Mouse (Mus musculus) B cell, adult 2 months (primary cell): ENCODE results near the gene Ptov1.

ENCODE experiments used
- DNase-seq, 2 experiments: peaks; one replicate each; pipeline ENCODE4 v3.0.0; 2022

The Ptov1 gene

GRCm38 (mm10) chr7:44839171-44839490, 30.5 kb downstream of the Ptov1 start:
- DNase-seq: no peak

DNA sequence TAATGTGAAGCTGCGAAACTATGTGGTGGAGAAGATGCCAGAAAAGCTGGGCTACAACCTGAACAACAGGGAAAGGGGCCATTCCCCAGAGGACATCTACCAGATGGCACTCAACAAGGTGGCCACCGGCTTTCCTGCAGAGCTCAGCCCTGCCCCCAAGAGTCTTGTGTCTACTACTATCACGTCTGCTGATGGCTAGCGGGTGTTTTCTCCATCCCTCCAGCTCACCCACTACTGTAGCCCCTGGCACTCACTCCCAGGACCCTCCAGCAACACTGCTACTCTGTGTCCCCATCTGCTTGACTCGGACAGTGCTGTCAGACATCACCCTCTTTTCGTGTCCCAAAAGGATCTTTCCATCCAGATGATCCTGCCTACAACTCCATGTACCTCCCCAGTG, 31.5 kb downstream of the Ptov1 start:
- no peak for DNase-seq

GRCm38 (mm10) chr7:44836423-44837053, 33.0 kb downstream of the Ptov1 start:
- DNase-seq: peak in 1 of 2 experiments; percentile 37

DNA sequence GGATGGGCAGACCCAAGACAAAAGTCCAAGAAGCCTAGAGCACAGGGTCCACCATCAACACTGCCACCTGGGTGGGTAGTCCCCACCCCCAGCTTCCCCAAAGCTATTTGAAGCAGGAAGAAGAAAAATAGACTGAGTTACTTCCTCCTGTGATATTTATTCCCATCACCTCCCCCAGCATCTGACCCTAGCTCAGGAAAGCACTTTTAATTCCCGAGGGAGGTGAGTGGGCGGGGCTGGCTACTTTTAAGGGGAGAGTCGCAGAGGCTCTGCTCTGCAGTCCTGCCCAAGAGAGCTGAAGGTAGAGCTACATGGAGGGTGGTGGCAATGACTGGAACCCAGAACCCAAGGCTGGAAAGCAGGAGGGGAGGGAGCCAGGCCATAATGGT, 33.6 kb downstream of the Ptov1 start:
- DNase-seq: peak; percentile 74 to 78

GRCm38 (mm10) chr7:44835373-44836015, 34.1 kb downstream of the Ptov1 start:
- peak; percentile 47 to 55 for DNase-seq

DNA sequence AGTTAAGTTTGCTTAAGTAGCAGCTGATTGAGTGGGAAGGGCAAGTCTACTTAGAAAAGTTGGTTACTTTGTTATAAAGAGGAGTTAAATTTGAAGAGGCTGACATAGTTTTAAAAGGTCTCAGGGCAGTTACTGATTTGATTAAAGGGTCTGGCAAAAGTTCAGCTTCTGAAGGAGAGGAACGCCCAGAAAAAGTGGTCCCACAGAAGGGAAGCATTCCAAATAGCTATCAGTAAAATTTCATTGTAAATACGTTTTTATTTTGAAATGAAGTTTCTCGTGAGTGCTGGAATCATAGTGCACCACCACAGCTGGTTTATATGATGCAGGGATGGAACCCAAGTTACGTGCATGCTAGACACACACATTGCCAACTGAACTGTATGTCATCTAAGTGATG, 36.8 kb downstream of the Ptov1 start:
- no peak for DNase-seq

GRCm38 (mm10) chr7:44828706-44829105, 40.9 kb downstream of the Ptov1 start:
- DNase-seq: no peak

GRCm38 (mm10) chr7:44826771-44827170, 42.8 kb downstream of the Ptov1 start:
- DNase-seq: no peak

DNA sequence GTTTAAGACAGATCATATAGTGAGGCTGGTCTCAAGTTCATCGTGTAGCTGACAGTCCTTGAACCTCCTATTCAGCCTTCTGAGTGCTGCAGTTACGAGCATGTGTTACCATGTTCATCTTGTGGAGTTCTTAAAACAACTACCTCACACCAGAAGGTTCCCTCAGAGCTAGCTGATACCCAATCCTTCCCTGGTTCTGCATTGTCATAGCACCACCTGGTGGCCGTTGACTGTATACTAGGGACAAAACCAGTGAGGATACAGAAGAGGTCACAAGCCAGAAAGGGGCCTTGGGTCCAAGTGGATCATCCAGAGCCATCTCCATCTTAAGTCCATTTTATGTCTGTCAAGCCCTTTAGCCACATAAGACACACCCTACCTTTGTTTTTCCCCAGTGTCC, 44.7 kb downstream of the Ptov1 start:
- peak; percentile 87 to 89 for DNase-seq

GRCm38 (mm10) chr7:44823409-44823808, 46.2 kb downstream of the Ptov1 start:
- peak; percentile 43 to 45 for DNase-seq

GRCm38 (mm10) chr7:44821666-44822448, 47.7 kb downstream of the Ptov1 start:
- DNase-seq: no peak

DNA sequence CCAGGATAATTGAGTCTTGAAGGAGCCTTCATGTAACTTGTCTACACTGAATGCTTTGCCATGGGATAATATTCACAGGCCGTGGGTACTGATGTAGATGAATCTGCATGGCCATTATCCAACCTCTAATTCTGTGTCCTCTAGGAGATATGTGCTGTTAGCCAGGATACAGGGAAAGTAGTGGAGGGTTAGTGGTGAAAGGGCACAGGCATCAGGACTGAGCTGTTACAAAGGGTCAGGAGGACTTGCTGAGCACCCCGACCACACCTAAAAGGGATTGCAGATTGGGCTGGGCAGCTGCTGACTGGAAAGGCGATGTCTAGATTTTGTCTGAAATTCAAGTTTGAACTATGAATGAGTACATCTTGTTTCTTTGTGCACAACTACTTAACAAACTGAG, 49.1 kb downstream of the Ptov1 start:
- no peak for DNase-seq

DNA sequence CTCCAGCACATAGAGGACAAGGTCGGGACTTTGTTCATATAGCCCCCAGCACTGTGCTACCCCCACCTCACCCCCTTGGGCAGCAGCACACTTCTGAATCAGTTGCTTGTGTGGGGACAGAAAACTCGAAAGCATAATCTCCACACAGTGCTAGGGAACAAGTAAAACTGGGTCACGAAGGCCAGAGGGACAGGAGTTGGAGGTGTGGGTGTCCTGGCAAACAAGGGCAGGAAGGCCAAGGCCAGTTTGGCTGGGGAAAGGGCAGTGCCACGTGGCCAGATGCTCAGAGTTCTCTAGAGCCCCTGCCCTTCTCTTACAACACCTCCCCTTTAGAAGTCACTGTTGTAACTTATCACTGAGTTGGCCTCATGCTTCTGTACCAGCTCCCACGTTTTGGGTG, 49.7 kb downstream of the Ptov1 start:
- no peak for DNase-seq

DNA sequence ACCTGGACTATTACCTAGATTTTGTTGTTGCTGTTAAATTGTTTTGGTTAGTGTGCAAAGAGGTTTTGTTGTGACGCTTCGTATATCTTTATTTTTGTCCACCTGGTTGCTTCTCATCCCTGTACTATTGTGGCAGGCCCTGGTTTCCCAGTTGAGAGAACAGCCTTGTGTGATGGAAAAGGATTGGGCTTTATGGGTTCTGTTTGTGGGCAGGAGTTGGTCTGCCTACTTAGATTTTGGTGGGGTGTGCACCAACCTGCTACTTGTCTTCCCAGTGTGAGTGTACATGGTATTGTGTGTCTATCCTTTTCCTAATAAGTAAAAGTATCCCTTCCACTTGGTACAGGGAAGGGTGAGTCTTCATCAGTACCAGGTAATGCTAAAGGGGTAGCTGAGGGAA, 50.2 kb downstream of the Ptov1 start:
- DNase-seq: no peak

- DNase-seq: no peak
These were observed 50.8 kb downstream of the Ptov1 start for GRCm38 (mm10) chr7:44818751-44819235.

DNA sequence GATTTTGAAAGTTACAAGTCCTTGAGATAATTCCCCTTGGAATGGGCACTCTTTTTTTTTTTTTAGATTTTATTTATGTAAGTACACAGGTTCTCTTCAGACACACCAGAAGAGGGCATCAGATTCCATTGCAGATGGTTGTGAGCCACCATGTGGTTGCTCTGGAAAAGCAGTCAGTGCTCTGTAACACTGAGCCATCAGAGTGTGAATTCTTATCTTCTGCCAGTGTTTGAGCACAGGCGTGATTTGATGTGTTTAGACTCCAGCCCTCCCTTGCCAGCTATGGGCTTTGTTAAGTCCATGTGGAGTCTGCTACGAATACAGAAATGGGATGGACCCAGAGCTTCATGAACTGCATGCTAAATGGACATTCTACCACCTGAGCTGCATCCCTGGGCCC, 51.4 kb downstream of the Ptov1 start:
- DNase-seq: no peak

GRCm38 (mm10) chr7:44817441-44817840, 52.1 kb downstream of the Ptov1 start:
- no peak for DNase-seq

DNA sequence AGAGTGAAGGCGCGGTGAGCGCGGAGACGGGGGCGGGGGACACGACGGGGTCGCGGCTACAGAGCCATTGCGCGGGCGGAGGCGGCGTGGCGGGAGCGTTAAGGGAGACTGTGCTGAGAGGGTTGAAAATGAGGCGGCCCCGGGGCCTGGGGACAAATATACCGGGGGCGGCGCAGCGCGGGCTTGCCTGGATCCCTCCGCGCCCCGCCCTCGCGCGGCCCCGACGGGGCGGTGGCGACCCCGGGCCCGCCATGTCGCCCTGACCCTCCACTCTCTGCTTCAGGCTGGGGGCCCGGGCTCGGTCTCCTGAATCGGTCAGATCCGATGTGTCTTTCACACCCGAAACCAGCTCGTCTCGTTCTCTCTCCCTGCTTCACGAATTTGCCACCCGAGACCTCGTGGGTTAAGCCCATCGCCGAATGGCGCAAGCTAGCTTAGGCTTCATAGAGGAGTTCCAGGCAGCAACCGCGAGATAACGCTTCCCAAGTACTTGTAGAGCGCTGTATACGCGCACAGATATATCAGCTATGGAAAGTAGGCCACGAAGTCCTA, 53.0 kb downstream of the Ptov1 start, which contains the start of gene Atf5:
Gene Atf5, minus strand, starts transcription at position 189 of the 552 bp plus-strand sequence.
- DNase-seq: no peak

DNA sequence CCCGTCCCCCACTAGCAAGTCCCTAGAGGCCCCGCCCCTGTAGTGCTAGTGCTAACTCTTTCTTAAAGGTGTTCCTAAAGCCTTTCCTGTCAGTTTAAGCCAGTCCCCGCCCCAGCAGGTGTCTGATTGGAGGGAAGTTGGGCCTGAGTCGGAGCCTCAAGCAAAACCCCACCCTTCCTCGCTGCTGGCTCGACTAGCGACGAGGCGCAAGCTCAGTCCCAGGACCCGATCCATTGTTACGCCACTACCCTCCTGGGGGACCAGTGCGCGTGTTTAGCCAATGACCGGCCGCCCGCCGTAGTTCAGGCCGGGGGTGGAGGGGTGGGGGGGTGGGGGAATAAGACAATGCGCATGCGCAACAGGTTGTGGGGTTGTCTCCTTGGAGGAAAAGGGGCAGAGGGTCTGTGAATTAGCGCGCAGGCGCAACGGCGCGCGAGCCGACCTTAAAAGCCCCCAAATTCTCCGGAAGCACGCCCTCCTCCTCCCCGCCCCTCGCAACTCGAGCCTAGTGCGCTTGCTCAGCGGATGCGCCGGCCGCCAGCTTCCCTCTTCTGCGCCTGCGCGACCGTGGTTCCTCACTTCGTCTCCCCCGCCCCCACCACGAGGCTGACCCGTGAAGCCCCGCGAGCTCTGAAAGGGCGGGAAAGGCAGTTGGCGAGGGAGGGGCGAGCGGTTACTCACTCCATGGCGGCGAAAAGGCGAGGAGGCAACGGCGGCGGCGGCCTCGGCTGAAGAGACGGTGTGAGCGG, 53.7 kb downstream of the Ptov1 start, which contains the start of the genes Nup62 and Il4i1:
Gene Nup62, plus strand, starts transcription at position 368 of the 749 bp plus-strand sequence.
Gene Il4i1, plus strand, starts transcription at position 667 of the 749 bp plus-strand sequence.
- peak; percentile 99 for DNase-seq

- peak in 1 of 2 experiments; percentile 10 for DNase-seq
These were observed 54.5 kb downstream of the Ptov1 start for GRCm38 (mm10) chr7:44814952-44815553.

DNA sequence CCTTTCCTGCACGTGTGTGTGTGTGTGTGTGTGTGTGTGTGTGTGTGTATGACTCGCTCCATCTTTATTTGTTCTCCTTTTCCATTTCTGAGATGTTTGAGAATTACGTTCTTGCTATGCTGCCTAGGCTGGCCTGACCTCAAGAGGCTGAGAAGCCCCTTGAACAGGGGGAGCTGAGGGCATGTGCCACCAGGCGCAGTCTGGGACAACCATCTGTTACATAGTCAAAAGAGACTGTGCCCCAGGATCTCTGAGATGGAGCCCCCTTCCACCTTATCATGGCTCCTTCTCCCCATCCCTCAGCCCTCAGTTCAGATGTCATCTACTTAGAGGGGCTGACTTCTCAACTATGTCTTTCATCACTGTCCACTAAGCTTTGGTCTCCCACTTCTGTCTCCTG, 55.2 kb downstream of the Ptov1 start:
- DNase-seq: no peak

GRCm38 (mm10) chr7:44813985-44814384, 55.6 kb downstream of the Ptov1 start:
- no peak for DNase-seq
